Mouse (Mus musculus) Muller cell, postnatal 12 days (primary cell): ENCODE results near the gene Eps8l2.
"Not testable (repeated sequence)": the region's sequence is repeated elsewhere in the genome, so short reads cannot be mapped to it uniquely, and the experiment has no call there.

Experiments used
- DNase-seq: peaks from one replicate; pipeline ENCODE4 v3.0.0-alpha.2; 2015; ENCODE audit errors: inconsistent ontology term

The Eps8l2 gene

GRCm38 (mm10) chr7:141407670-141408069 lies 69.0 kb downstream of the Eps8l2 start:
- DNase-seq = not testable (repeated sequence)

- DNase-seq = peak; percentile 76
Observed at GRCm38 (mm10) chr7:141408833-141409232, 70.2 kb downstream of the Eps8l2 start.

GRCm38 (mm10) chr7:141410631-141411030 lies 72.0 kb downstream of the Eps8l2 start:
- DNase-seq = no peak

- no peak for DNase-seq
Observed at GRCm38 (mm10) chr7:141411667-141412066, 73.0 kb downstream of the Eps8l2 start.
